ENCODE assay signal across 24 mouse cellular contexts in the genomic region with DNA sequence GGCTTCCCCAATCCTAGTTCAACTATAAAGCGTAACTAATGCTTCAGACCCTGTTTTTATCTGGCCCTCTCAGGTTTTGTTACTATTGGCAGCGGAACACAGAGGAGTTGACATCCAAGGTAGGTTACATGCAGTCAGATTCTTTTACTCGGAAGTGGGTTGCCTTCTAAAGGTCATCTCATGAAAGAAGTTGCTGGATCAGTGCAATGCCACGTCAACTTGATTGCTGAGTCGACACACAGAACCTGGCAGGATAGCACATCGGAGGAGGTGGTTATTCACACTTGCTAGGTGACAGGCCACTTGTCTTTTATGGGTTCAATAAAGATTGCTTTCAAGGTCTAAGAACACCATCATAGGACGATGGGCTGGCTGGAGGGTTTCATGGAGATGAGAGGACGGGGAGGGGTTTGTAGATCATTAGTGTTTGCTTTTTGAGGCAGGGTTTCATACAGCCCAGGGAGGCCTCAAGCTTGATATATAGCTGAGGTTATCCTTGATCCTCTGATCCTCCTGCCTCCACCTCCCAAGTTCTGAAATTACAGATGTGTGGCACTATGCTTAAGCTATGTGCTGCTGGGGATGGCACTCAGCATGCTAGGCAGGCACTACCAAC. TPM values are rescaled to one million over a fixed set of nuclear protein-coding genes. Genes with fewer than 3 reads are reported as not detected.
A peak's percentile ranks its signal among the peaks of the same experiment; 100 is the strongest.
DNase-seq lines count a peak whose midpoint lies in the region; ATAC-seq and TF ChIP-seq lines count a peak whose summit lies in the region.
"Had no signal": no experiment of that assay in that cellular context is flagged by ENCODE, and none has a peak within 500 bp of the region (broad histone marks: within the 10 kb centered on the region; RNA-seq: fewer than 3 reads in every experiment).

No protein-coding gene starts in this region.

- H3K27ac ChIP-seq in gastrocnemius, adult 2 months: peak overlapping the region; percentile 43
- no peak overlapping the region for H3K27ac ChIP-seq in intestine, embryonic 15.5 days
- H3K27ac ChIP-seq in intestine, postnatal 0 days (ENCODE audit: low read depth, low read length): no peak overlapping the region
- H3K27ac ChIP-seq: embryonic facial prominence, embryonic 10.5 days; embryonic facial prominence, embryonic 12.5 days; forebrain, embryonic 13.5 days; forebrain, embryonic 15.5 days had no signal

- 61% methylated on average over 8 of the region's 8 CpGs for WGBS in intestine, embryonic 15.5 days
- 47% methylated on average over 8 of the region's 8 CpGs for WGBS in intestine, postnatal 0 days

- intact Hi-C loops in gastrocnemius, adult 2 months (cut with DNase I): no loop called here

- DNase-seq in gastrocnemius, adult 2 months: no peak
- DNase-seq in gastrocnemius, postnatal 10 days: no peak
- DNase-seq in ovary, postnatal 14 days (ENCODE audit: low spot score): no peak
- no peak for DNase-seq in retina, postnatal 1 day
- no peak for DNase-seq in left cerebral cortex, adult 9 months (ENCODE audit: low spot score in 2 of 2)
- DNase-seq: adrenal gland, adult 2 months; adrenal gland, postnatal 10 days; adrenal gland, postnatal 25 days; cerebellum, adult 11 months; cerebellum, adult 18-20 months; cerebellum, adult 8-10 months; cerebellum, adult 9-11 months; cerebellum, postnatal 36 days; embryo, embryonic 11 days had no signal

- no peaks in the 10 kb centered on the region for H3K27me3 ChIP-seq in intestine, embryonic 15.5 days (replicated peaks)
- no peaks in the 10 kb centered on the region for H3K27me3 ChIP-seq in intestine, postnatal 0 days (replicated peaks; ENCODE audit: control insufficient read depth, insufficient read depth, low read length)
- H3K27me3 ChIP-seq: embryonic facial prominence, embryonic 12.5 days; forebrain, embryonic 13.5 days; forebrain, embryonic 15.5 days had no signal

- TF ChIP-seq CTCF in gastrocnemius, adult 2 months (IDR thresholded peaks at IDR 0.05): no peak
- no peak for TF ChIP-seq CTCF in intestine, postnatal 0 days (IDR thresholded peaks at IDR 0.05; ENCODE audit: low read depth)

- no peaks in the 10 kb centered on the region for H3K36me3 ChIP-seq in intestine, embryonic 15.5 days
- H3K36me3 ChIP-seq in intestine, postnatal 0 days (ENCODE audit: control insufficient read depth, insufficient read depth): no peaks in the 10 kb centered on the region
- H3K36me3 ChIP-seq: embryonic facial prominence, embryonic 10.5 days; embryonic facial prominence, embryonic 12.5 days; forebrain, embryonic 15.5 days had no signal

- no peaks in the 10 kb centered on the region for H3K4me1 ChIP-seq in intestine, embryonic 15.5 days (replicated peaks)
- H3K4me1 ChIP-seq in intestine, postnatal 0 days (replicated peaks; ENCODE audit: control insufficient read depth, insufficient read depth, low read length): no peaks in the 10 kb centered on the region
- H3K4me1 ChIP-seq: embryonic facial prominence, embryonic 12.5 days; forebrain, embryonic 13.5 days; forebrain, embryonic 15.5 days had no signal

- no peak overlapping the region for H3K4me3 ChIP-seq in gastrocnemius, adult 2 months
- H3K4me3 ChIP-seq in intestine, embryonic 15.5 days (replicated peaks): no peak overlapping the region
- no peak overlapping the region for H3K4me3 ChIP-seq in intestine, postnatal 0 days (ENCODE audit: low read depth, low read length)
- H3K4me3 ChIP-seq: embryonic facial prominence, embryonic 10.5 days; embryonic facial prominence, embryonic 12.5 days; forebrain, embryonic 13.5 days; forebrain, embryonic 15.5 days had no signal

- peak; percentile 76 for ATAC-seq in intestine, embryonic 15.5 days
- peak; percentile 46; the same call in 1 of the 2 replicates for ATAC-seq in intestine, postnatal 0 days
- ATAC-seq: forebrain, embryonic 13.5 days; forebrain, embryonic 15.5 days had no signal

- H3K9me3 ChIP-seq in intestine, embryonic 15.5 days: no peaks in the 10 kb centered on the region
- H3K9me3 ChIP-seq in intestine, postnatal 0 days (ENCODE audit: control insufficient read depth): no peaks in the 10 kb centered on the region
- H3K9me3 ChIP-seq: embryonic facial prominence, embryonic 10.5 days; embryonic facial prominence, embryonic 12.5 days; forebrain, embryonic 13.5 days; forebrain, embryonic 15.5 days had no signal

- no peak overlapping the region for H3K4me2 ChIP-seq in intestine, embryonic 15.5 days (replicated peaks)
- no peak overlapping the region for H3K4me2 ChIP-seq in intestine, postnatal 0 days (replicated peaks; ENCODE audit: low read depth)
- H3K4me2 ChIP-seq: embryonic facial prominence, embryonic 12.5 days; forebrain, embryonic 13.5 days; forebrain, embryonic 15.5 days had no signal

- no peak overlapping the region for H3K9ac ChIP-seq in intestine, embryonic 15.5 days
- H3K9ac ChIP-seq in intestine, postnatal 0 days (ENCODE audit: low read depth, low read length): no peak overlapping the region
- H3K9ac ChIP-seq: embryonic facial prominence, embryonic 12.5 days; forebrain, embryonic 13.5 days; forebrain, embryonic 15.5 days had no signal

RNA-seq across cellular contexts. Expression of gene Rasd2, which starts 11.6 kb away (rescaled TPM):
- 10 to 100 TPM; 23.7 to 46.3 TPM for total RNA-seq in gastrocnemius, adult 2 months (2021)
- total RNA-seq in gastrocnemius, postnatal 10 days (2021): 1 to 10 TPM; 1.4 TPM
- polyA plus RNA-seq in intestine, embryonic 15.5 days (2015; fragmentation: Nextera tagmentation; extraction: Ambion mirVana): 1.5 and 2.5 TPM in 2 replicates
- polyA plus RNA-seq in intestine, postnatal 0 days (2015; fragmentation: Nextera tagmentation; extraction: Ambion mirVana): 0.85 and 1.3 TPM in 2 replicates
- total RNA-seq: common myeloid progenitor, adult 5-6 weeks; MEL had no signal
- polyA plus RNA-seq: C2C12; forebrain, embryonic 11.5 days had no signal

Comparison
In these comparisons a context has a peak if more than half of its experiments do, and no peak if none do; other contexts are left out.
1. RNA of gene Rasd2, which starts 11.6 kb away (total RNA-seq): 23.7 to 46.3 TPM in gastrocnemius, adult 2 months; 1.4 TPM in gastrocnemius, postnatal 10 days; every median in the first group is over 10 times any median in the second.